Mouse (Mus musculus) brain, embryonic 14.5 days (tissue): ENCODE results near the gene Cyba.

Experiments used
- CTCF ChIP-seq: fragments of 200-500 bp; IDR thresholded peaks from 2 replicates; pipeline ENCODE4 v1.5.1; 2012; ENCODE audit warnings: inconsistent platforms, mild to moderate bottlenecking, moderate library complexity, borderline replicate concordance; ENCODE audit not compliant: insufficient read depth, insufficient read length; ENCODE audit errors: extremely low read depth
- POLR2A ChIP-seq: fragments of 200-500 bp; IDR thresholded peaks from 2 replicates; pipeline ENCODE4 v1.6.1; 2012; ENCODE audit warnings: mild to moderate bottlenecking, inconsistent platforms, borderline replicate concordance; ENCODE audit not compliant: poor library complexity, insufficient read depth, insufficient read length, severe bottlenecking; ENCODE audit errors: extremely low read depth

- TF ChIP-seq CTCF (no peak), POLR2A (no peak)
Observed at GRCm38 (mm10) chr8:122454409-122454808, 21.7 kb upstream of the Cyba start.
